Mouse (Mus musculus) T-helper 1 cell (primary cell): ENCODE data around the gene D930007J09Rik.

ENCODE experiments used
- in situ Hi-C: fragments of 300-600 bp; cut with MboI, MseI; formaldehyde crosslinking; loops from one replicate; pipeline ENCODE4 v1.15.1; 2025; ENCODE audit warnings: high pct_unique_total_duplicates

D930007J09Rik gene

DNA sequence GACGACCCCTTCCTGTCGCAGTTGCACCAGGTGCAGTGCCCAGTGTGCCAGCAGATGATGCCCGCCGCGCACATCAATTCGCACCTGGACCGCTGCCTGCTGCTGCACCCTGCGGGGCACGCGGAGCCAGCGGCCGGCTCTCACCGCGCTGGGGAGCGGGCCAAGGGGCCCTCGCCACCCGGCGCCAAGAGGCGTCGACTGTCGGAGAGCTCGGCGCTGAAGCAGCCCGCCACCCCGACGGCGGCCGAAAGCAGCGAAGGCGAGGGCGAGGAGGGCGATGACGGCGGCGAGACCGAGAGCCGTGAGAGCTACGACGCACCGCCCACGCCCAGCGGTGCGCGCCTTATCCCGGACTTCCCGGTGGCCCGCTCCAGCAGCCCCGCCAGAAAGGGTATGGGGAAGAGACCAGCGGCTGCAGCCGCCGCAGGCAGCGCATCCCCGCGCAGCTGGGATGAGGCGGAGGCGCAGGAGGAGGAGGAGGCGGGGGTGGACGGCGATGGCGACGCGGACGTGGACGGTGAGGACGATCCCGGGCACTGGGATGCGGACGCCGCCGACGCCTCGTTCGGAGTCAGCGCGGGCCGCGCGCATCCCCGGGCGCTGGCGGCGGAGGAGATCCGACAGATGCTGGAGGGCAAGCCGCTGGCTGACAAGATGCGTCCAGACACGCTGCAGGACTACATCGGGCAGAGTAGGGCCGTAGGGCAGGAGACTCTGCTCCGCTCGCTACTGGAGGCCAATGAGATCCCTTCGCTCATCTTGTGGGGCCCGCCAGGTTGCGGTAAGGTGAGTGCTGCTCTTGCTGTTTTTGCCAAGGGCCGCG, at the start of gene D930007J09Rik:
Gene D930007J09Rik (minus strand): TSS at position 591 of the 823 bp plus-strand sequence.
- in situ Hi-C loops: no loop called here

DNA sequence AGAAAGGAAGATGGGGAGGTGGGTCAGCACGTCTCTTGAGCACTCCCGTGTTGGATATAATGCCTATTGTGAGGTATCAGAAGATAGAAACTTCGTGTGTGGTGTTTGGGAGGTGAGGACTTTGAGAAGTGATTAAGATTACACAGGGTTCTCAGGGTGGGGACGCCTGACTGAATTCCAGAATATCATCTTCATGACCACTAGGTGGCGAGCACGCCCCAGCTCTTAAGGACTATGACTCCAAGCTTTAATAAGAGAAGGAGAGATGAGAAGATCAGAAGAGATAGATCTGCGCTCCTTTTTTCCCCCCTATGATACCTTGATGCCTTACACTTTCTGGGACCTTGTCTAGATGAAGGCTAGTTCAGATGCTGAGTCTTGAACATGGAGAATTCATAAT, 49.3 kb upstream of the D930007J09Rik start:
- in situ Hi-C loops: loop anchor here (25.0 kb wide), 2 partner anchors 710 to 910 kb away; no protein-coding TSS in a partner anchor

- in situ Hi-C loops: loop anchor here (25.0 kb wide), 2 partner anchors 711 to 911 kb away; no protein-coding TSS in a partner anchor
Measured at GRCm38 (mm10) chr13:32850668-32851404, 48.2 kb upstream of the D930007J09Rik start, which contains the start of gene Serpinb1a. Gene Serpinb1a (minus strand): TSS chr13:32851185.

GRCm38 (mm10) chr13:32850156-32850555, 47.5 kb upstream of the D930007J09Rik start:
- in situ Hi-C loops: loop anchor here (25.0 kb wide), 2 partner anchors 712 to 912 kb away; no protein-coding TSS in a partner anchor

DNA sequence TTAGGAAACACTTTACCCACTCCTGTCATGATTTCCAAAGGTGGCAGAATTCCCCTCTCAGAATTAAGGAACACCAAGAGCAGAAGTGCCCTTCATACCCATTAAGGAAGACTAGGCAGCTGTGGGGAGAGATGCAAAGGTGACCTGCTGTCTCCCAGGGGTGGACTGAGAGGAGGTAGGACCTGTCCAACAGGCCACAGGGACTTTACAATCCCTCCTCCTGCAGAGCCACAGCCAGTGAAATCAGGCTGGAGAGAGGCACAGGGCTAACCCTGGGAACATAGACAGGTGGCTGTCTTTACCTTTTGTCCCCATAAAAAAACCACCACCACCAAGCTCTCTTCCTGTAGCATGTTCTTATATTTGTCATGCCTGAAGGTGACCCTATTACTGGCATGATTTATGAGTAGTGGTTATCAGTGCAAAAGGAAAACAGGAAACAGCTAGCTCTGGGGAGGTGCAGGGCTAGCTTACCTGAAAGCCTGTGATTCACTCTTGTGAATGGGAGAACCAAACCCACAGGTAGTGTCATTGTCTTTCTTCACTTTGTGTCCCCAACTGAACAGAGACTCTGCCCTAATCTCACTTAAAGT, 47.0 kb upstream of the D930007J09Rik start:
- in situ Hi-C loops: loop anchor here (25.0 kb wide), 2 partner anchors 713 to 913 kb away; no protein-coding TSS in a partner anchor

GRCm38 (mm10) chr13:32849092-32849491, 46.4 kb upstream of the D930007J09Rik start:
- in situ Hi-C loops: no loop called here

- in situ Hi-C loops: no loop called here
Measured at GRCm38 (mm10) chr13:32846221-32846620, 43.6 kb upstream of the D930007J09Rik start.

DNA sequence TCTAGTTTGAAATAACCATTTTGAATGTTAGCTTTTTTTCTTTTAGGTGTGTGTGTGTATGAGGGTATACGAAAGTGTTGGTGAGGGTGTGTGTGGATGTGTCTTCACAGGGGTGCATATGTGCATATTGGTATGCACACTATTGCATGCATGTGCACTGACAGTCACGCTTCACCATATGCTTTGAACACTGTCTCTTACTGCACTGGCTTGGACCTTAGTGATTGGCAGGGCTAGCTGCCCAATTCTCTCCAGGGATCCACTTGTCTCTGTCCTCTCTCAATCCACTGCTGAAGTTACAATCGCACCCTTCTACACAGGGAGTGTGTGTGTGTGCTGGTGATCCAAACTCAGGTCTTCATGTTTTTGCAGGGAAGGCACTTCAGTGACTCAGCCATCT, 38.7 kb upstream of the D930007J09Rik start:
- in situ Hi-C loops: no loop called here

GRCm38 (mm10) chr13:32839314-32839713, 36.7 kb upstream of the D930007J09Rik start:
- in situ Hi-C loops: no loop called here

DNA sequence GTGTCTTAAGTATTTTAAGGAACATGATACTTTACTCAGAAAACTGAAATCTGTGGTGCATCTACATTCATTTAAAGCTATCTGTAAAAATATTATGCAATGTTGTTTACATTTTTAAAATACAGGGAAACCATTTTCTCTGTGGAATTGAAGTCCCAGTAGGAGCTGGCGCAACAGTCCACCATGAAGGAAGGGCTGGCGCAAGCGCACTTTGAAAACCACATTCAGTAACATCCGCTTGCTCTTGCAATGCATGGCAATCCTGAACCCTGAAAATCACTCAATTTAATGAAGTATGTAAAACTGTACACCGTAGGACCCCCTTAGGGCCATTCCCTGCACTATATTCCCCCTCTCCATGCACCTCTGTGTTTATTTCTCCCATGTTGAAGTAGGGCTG, 31.9 kb upstream of the D930007J09Rik start:
- in situ Hi-C loops: no loop called here

- in situ Hi-C loops: no loop called here
Measured at GRCm38 (mm10) chr13:32833237-32833636, 30.6 kb upstream of the D930007J09Rik start.

GRCm38 (mm10) chr13:32832776-32833175, 30.1 kb upstream of the D930007J09Rik start:
- in situ Hi-C loops: no loop called here

DNA sequence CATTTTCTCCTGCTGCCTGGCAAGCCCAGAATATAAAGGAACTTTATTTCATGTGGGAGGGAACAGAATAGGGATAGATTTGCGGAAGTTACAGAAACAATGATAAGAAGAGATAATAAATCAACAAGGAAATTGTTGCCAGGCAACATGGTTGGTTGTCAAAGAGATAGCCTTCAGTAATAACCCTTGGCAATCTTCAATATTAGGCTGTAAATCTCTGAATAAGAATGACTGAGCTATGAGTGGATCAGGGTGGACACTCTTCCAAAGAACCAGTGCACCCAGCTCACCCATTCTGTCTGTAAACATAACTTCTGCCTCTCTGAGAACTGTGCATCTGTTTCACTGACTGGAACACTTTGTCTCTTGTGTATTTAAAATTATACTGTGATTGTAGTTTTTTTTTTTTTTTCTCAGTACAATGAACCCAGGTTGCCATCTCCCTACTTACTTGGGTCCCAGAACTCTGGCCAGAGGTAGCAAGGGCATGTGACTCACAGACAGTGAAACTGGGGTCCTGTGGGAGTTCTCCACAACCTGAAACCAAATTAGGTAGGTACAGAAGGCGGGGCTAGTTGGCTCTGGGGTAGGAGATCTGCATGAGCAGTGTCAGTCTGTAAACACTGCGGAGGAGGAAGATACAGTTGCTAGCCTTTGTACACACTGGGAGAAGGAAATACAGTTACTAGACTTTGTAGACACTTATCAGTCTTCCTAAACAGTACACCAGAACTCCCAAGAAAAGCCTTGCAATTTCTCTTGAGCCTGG, 29.0 kb upstream of the D930007J09Rik start:
- in situ Hi-C loops: no loop called here

GRCm38 (mm10) chr13:32828886-32829285, 26.2 kb upstream of the D930007J09Rik start:
- in situ Hi-C loops: no loop called here

GRCm38 (mm10) chr13:32827951-32828350, 25.3 kb upstream of the D930007J09Rik start:
- in situ Hi-C loops: no loop called here

DNA sequence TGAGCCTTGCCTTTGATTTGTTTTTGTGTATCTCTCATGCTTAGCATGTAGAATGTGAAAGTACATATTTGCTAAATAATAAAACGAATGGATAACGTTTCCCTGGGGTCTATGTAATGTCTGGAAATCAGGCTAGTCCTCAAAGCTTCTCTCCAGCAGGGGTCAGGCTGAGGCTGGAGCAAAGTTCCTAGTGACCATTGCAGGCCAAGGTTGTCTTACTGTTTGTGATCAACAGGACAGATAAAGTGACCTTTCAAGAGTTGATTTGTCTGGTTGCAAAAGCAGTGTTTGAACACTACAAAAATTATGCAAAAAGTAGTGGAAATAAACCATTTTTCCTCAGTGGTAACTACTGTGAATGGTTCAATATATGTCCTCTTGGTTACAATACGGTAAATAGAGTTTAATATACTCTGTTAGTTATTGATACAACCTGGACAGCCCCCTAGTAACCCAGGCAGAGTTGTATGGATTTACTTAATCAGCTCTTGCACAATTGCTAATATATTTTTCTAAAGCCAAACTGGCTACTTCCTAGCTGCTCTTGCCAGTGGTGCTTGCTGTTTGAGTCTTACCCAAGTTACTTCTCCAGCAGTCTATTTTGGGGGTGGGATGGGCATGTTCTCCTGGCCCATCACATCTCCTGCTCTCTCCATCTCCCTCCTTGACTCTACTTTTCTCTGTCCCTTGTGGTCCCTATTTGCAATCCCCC, 24.6 kb upstream of the D930007J09Rik start:
- in situ Hi-C loops: no loop called here

GRCm38 (mm10) chr13:32825546-32825945, 22.9 kb upstream of the D930007J09Rik start:
- in situ Hi-C loops: no loop called here

GRCm38 (mm10) chr13:32824377-32825330, 22.0 kb upstream of the D930007J09Rik start:
- in situ Hi-C loops: no loop called here

DNA sequence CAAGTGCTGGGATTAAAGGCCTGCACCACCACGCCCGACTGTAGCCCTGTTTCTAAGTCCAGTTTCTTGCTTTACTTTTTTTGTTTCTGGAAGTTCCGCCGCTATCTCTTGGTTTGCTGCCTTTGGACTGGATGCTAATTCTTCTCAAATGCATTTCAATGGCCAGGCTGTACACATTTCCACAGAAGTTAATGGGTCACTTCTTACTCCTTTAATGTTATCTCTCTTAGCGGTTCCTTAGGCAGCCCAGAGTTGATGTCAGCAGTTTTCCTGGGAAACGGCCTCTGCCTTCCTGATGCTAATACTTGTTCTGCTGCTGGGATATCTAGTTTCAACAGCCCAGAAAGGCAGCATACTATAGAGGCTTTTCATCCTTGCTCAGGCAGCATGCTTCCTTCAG, 20.5 kb upstream of the D930007J09Rik start:
- in situ Hi-C loops: no loop called here
